Mouse (Mus musculus) midbrain, embryonic 16.5 days (tissue): ENCODE measurements around the gene St8sia1. TPM values are rescaled to one million over a fixed set of nuclear protein-coding genes. Genes with fewer than 3 reads are reported as not detected.

Source experiments
- ATAC-seq: fragments of 200-750 bp; cut with Nextera tagmentation; 2 replicates; pipeline ENCODE4 v1.8.0; 2017; ENCODE audit warnings: moderate TSS enrichment
- H3K27ac ChIP-seq: fragments of 300-500 bp; sonication (generic); 2 replicates; pipeline ENCODE4 v1.5.1; 2014; ENCODE audit warnings: mild to moderate bottlenecking, low read length, mixed read lengths
- H3K27me3 ChIP-seq: fragments of 300-500 bp; sonication (generic); 2 replicates; pipeline ENCODE4 v1.6.1; 2014; ENCODE audit warnings: low read depth, low read length, mixed read lengths; ENCODE audit not compliant: control insufficient read depth, insufficient read depth
- H3K36me3 ChIP-seq: fragments of 300-500 bp; sonication (generic); 2 replicates; pipeline ENCODE4 v1.6.1; 2014; ENCODE audit warnings: mild to moderate bottlenecking, low read length, moderate library complexity, mixed read lengths; ENCODE audit not compliant: control insufficient read depth, insufficient read depth
- H3K4me1 ChIP-seq: fragments of 300-500 bp; sonication (generic); 2 replicates; pipeline ENCODE4 v1.6.1; 2014; ENCODE audit warnings: mild to moderate bottlenecking, low read length, mixed read lengths; ENCODE audit not compliant: control insufficient read depth, insufficient read depth
- H3K4me2 ChIP-seq: fragments of 300-500 bp; sonication (generic); 2 replicates; pipeline ENCODE4 v1.6.1; 2014; ENCODE audit warnings: mild to moderate bottlenecking, low read length, mixed read lengths
- H3K4me3 ChIP-seq: fragments of 300-500 bp; sonication (generic); 2 replicates; pipeline ENCODE4 v1.5.1; 2014; ENCODE audit warnings: low read depth, mild to moderate bottlenecking, low read length, moderate library complexity, mixed read lengths
- H3K9ac ChIP-seq: fragments of 300-500 bp; sonication (generic); 2 replicates; pipeline ENCODE4 v1.6.1; 2014; ENCODE audit warnings: low read depth, low read length, mixed read lengths
- H3K9me3 ChIP-seq: fragments of 300-500 bp; sonication (generic); replicated peaks from 2 replicates; pipeline ENCODE4 v1.6.1; 2014; ENCODE audit warnings: mild to moderate bottlenecking, low read length, mixed read lengths; ENCODE audit not compliant: control insufficient read depth, poor library complexity, severe bottlenecking
- WGBS: fragments of 180-500 bp; shearing (Covaris S2); extraction: QIAGEN DNeasy Blood & Tissue Kit; methylation state at CpG from one replicate; pipeline ENCODE4 v1.1.7; 2014; 5-methylcytosine and 5-hydroxymethylcytosine counted together
- polyA plus RNA-seq: library from polyadenylated mRNA; unstranded; fragments of >200 nt; fragmentation: Nextera tagmentation; extraction: Ambion mirVana; gene quantifications from 2 replicates; pipeline ENCODE4 v1.2.1, GENCODE M21; 2015

The St8sia1 gene
- polyA plus RNA-seq, 1 experiment from 2014 or later = 7.5 TPM

DNA sequence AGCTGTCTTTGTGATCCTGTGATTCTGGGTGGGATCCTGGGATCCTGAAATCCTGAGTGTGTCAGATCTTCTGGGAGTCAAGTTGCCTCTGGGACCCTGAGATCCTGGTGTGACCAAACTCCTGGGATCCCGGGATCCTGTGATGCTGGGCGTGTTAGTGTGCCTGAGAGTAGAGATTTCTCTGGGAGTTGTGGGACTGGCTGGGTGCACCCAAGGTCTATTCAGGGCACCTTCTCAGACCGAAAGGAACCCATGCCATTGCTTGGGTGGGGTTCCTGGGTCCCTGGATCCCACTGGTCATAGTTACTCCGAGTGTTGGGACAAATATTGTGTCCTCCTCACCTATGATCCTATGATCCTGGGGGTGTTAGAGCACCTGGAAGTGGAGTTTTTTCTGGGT lies 120.2 kb downstream of the St8sia1 start:
- no peak overlapping the region for H3K4me3 ChIP-seq
- ATAC-seq = no peak
- no peaks in the 10 kb centered on the region for H3K27me3 ChIP-seq
- no peaks in the 10 kb centered on the region for H3K4me1 ChIP-seq
- no peak overlapping the region for H3K27ac ChIP-seq
- H3K9me3 ChIP-seq = no peaks in the 10 kb centered on the region
- peaks cover 2% of the 10 kb centered on the region; the same call in 1 of the 2 replicates for H3K36me3 ChIP-seq
- no peak overlapping the region for H3K4me2 ChIP-seq
- no peak overlapping the region for H3K9ac ChIP-seq
- WGBS = 91% methylated on average over 4 of the region's 4 CpGs

DNA sequence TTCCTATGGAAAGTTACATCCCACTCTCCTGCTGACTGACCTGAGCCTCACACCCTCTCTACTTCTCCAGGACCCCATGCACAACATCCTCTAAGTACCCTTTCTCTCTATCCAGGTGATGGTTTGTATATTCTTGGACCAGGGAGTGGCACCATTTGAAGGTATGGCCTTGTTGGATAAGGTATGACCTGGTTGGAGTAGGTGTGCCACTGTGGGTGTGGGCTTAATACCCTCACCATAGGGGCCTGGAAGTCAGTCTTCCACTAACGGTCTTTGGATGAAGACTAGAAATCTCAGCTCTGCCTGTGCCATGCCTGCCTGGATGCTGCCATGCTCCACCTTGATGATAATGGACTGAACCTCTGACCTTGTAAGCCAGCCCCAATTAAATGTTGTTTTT lies 125.8 kb downstream of the St8sia1 start:
- 82% methylated on average over 1 of the region's 1 CpGs for WGBS

DNA sequence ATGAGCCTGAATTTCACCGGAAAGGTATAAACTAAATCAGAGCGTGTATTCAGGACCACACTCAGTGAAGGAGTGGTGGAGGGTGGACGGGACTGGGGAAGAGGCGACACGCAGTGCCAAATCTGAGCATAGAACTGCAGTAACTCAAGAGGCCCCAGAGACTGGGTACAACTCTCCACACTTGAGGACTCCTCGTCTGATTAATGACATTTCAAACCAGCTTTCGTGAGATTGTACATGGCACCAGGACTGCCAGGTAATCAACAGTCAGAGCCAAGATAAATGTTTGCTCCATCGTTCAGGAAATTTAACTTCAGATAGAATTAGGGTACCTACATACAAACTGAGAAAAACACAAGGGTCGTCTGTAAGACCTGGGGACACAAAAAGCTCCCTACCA lies 126.9 kb downstream of the St8sia1 start:
- Histone ChIP-seq H3K9ac (no peak overlapping the region), H3K4me2 (no peak overlapping the region), H3K27me3 (no peaks in the 10 kb centered on the region), H3K9me3 (no peaks in the 10 kb centered on the region), H3K36me3 (no peaks in the 10 kb centered on the region), H3K4me3 (no peak overlapping the region), H3K4me1 (peaks cover 3% of the 10 kb centered on the region), H3K27ac (no peak overlapping the region)
- ATAC-seq = no peak
- WGBS = 87% methylated on average over 9 of the region's 9 CpGs

More for the DNA sequence above, 125.8 kb downstream of the St8sia1 start:
- Histone ChIP-seq H3K9ac (no peak overlapping the region), H3K36me3 (no peaks in the 10 kb centered on the region), H3K4me3 (no peak overlapping the region), H3K27ac (no peak overlapping the region), H3K4me1 (no peaks in the 10 kb centered on the region; the same call in 1 of the 2 replicates), H3K27me3 (no peaks in the 10 kb centered on the region), H3K4me2 (no peak overlapping the region), H3K9me3 (no peaks in the 10 kb centered on the region)
- ATAC-seq = no peak

DNA sequence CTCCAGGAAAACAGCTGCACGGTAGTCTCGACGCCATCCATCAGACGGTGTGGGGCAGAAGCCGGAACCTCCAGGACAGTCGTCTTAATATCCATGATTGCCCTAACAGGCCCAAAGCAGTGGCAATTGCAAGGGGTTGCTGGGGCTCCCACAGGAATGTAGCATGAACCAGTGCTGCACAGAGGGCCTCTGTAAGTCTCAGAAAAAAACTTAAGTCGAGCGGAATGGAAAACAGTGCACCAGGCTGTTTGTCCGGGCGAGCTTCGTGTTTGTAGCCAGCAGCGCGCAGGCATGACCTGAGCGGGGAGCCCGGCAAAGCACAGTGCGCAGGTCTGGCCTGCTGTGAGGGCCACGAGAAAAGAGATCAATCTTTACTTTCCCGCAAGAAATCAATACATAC lies 128.5 kb downstream of the St8sia1 start:
- 36% methylated on average over 18 of the region's 18 CpGs for whole genome bisulfite sequencing
- no peak overlapping the region for H3K4me3 ChIP-seq
- no peaks in the 10 kb centered on the region for H3K9me3 ChIP-seq
- H3K27ac ChIP-seq = 0 out of 2 replicates have a peak overlapping the region, but pooled peaks have one; percentile 52
- peaks cover 3% of the 10 kb centered on the region for H3K4me1 ChIP-seq
- ATAC-seq = peak; percentile 83
- no peak overlapping the region for H3K4me2 ChIP-seq
- no peaks in the 10 kb centered on the region for H3K36me3 ChIP-seq
- 0 out of 2 replicates have a peak overlapping the region, but pooled peaks have one; percentile 14 for H3K9ac ChIP-seq
- no peaks in the 10 kb centered on the region for H3K27me3 ChIP-seq

DNA sequence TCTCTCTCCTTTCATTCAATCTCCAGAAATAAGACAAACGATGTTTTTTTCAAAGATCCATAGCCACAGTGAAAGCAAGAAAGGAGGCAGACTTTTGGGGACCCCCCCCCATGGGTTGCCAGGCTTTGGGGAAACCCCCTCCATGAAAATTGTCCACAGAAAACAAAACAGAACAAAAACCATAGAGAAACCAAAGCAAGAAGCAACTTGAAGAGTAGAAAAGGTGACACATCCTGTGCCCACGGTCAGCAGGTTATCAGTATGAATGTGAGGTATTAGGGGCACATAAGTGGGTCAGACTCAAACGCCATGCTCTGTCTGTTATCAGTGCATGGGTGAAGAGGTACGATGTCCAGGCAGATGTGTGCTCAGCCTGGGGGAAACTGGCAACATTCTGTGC lies 129.3 kb downstream of the St8sia1 start:
- no peaks in the 10 kb centered on the region for H3K36me3 ChIP-seq

DNA sequence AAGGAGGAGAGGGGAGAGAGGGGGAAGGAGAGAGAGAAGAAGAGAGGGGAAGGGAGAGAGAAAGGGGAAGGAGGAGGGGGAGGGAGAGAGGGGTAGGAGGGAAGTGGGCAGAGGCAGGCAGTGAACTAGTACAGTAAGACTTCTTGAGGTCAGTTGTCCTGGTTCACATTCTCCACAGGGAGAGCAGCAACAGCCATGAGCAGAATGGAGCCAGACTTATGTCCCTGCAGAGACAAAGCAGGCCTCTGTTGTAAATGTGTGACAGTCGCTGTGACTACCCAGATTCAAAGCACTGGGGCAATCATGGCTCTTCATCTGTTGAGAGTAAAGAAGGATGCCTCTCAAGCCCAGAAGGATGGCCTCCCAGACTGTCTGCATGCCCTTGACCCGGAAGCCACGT lies 132.5 kb downstream of the St8sia1 start:
- WGBS = 93% methylated on average over 3 of the region's 3 CpGs
- H3K4me2 ChIP-seq = no peak overlapping the region
- no peaks in the 10 kb centered on the region for H3K9me3 ChIP-seq
- no peak for ATAC-seq
- no peaks in the 10 kb centered on the region for H3K27me3 ChIP-seq
- H3K4me1 ChIP-seq = peaks cover 3% of the 10 kb centered on the region
- H3K27ac ChIP-seq = no peak overlapping the region
- H3K36me3 ChIP-seq = peaks cover 6% of the 10 kb centered on the region
- no peak overlapping the region for H3K4me3 ChIP-seq
- no peak overlapping the region for H3K9ac ChIP-seq

More for the DNA sequence above, 129.3 kb downstream of the St8sia1 start:
- no peak for ATAC-seq
- H3K9ac ChIP-seq = no peak overlapping the region
- no peaks in the 10 kb centered on the region for H3K9me3 ChIP-seq
- H3K4me3 ChIP-seq = no peak overlapping the region
- H3K4me2 ChIP-seq = no peak overlapping the region
- 79% methylated on average over 4 of the region's 4 CpGs for WGBS
- H3K4me1 ChIP-seq = peaks cover 3% of the 10 kb centered on the region
- H3K27me3 ChIP-seq = no peaks in the 10 kb centered on the region
- H3K27ac ChIP-seq = no peak overlapping the region

DNA sequence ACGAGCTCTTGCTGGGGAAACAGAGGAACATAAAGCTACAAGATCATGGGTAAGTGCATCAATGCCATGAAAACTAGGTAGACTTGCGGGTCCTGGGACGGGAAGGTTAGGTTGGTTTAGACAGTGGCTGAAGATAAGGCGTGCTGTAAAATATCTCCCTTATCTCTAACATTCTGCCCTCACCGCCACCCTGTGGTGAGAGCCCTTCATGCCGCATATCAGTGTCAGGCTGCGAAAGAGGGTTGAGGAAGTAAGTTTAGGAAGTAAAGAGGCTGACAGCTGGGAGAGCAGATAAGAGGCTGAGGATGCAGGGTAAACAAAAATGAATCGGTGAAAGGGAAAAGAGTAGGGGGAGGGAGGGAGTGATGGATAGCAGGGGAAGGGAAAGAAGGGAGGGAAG lies 133.0 kb downstream of the St8sia1 start:
- no peak overlapping the region for H3K27ac ChIP-seq
- H3K9me3 ChIP-seq = no peaks in the 10 kb centered on the region
- ATAC-seq = no peak
- WGBS = 64% methylated on average over 8 of the region's 8 CpGs
- no peak overlapping the region for H3K4me3 ChIP-seq
- H3K4me1 ChIP-seq = peaks cover 3% of the 10 kb centered on the region
- H3K4me2 ChIP-seq = no peak overlapping the region
- H3K36me3 ChIP-seq = peaks cover 6% of the 10 kb centered on the region
- no peaks in the 10 kb centered on the region for H3K27me3 ChIP-seq
- H3K9ac ChIP-seq = no peak overlapping the region

DNA sequence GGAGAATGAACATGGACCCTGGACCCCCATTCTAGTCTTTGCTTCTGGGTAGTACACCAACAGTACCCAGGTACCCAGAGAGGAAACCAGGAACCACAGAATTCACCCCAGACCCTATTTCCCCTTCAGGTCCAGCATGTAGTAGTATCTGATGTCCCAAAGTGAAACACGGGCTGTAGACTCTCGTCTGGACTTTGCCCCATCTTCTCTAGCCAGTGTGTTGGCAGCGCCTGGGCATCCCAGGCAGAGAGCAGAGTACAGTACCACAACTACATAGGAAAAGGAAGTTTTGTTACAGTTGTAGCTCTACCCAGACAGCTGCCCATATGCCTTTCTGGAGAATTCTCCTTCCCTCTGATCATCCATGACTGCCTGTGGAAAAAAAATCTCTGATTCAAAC lies 134.0 kb downstream of the St8sia1 start:
- Histone ChIP-seq H3K27me3 (no peaks in the 10 kb centered on the region), H3K9me3 (no peaks in the 10 kb centered on the region), H3K36me3 (peaks cover 6% of the 10 kb centered on the region), H3K4me2 (no peak overlapping the region), H3K4me3 (no peak overlapping the region), H3K27ac (no peak overlapping the region), H3K4me1 (peaks cover 3% of the 10 kb centered on the region; the same call in 1 of the 2 replicates), H3K9ac (no peak overlapping the region)
- no peak for ATAC-seq
- WGBS = 97% methylated on average over 3 of the region's 3 CpGs

DNA sequence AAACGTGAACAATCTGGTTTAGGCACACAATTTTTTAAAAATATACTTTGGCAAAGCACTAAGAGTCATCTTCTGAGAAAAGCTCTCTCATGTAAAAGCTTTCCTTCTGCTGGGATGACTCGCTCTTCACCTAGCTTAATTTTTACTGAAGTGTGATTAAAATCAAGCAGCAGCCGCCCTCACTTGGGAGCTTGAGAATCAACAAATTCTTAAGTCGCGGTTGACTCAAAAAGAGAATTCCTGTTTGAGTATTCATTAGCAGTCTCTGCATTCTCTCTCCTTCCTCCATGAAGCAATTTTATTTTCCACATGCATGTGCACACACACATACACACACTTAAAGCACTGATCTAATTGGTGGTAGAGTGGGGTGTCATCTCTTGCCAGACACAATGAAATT lies 138.8 kb downstream of the St8sia1 start:
- Histone ChIP-seq H3K4me2 (no peak overlapping the region), H3K27ac (no peak overlapping the region), H3K9me3 (no peaks in the 10 kb centered on the region), H3K27me3 (no peaks in the 10 kb centered on the region), H3K9ac (no peak overlapping the region), H3K4me1 (no peaks in the 10 kb centered on the region), H3K36me3 (peaks cover 6% of the 10 kb centered on the region), H3K4me3 (no peak overlapping the region)
- 74% methylated on average over 5 of the region's 5 CpGs for whole genome bisulfite sequencing
- ATAC-seq = no peak
